Mouse (Mus musculus) forebrain, embryonic 10.5 days (tissue): ENCODE measurements around the gene Tm4sf19. TPM values are rescaled to one million over a fixed set of nuclear protein-coding genes. Genes with fewer than 3 reads are reported as not detected.

ENCODE experiments used
- DNase-seq: peaks from one replicate; pipeline ENCODE4 v3.0.0-alpha.2; 2017; ENCODE audit warnings: low spot score; ENCODE audit errors: extremely low spot score
- H3K27ac ChIP-seq: fragments of 300-500 bp; sonication (generic); 2 replicates; pipeline ENCODE4 v1.5.1; 2016; ENCODE audit warnings: mild to moderate bottlenecking
- H3K27me3 ChIP-seq: fragments of 300-500 bp; sonication (generic); 2 replicates; pipeline ENCODE4 v1.6.1; 2016; ENCODE audit warnings: mild to moderate bottlenecking; ENCODE audit not compliant: poor library complexity, severe bottlenecking
- H3K36me3 ChIP-seq: fragments of 300-500 bp; sonication (generic); replicated peaks from 2 replicates; pipeline ENCODE4 v1.6.1; 2016; ENCODE audit warnings: mild to moderate bottlenecking, moderate library complexity
- H3K4me1 ChIP-seq: fragments of 300-500 bp; sonication (generic); 2 replicates; pipeline ENCODE4 v1.6.1; 2016
- H3K4me3 ChIP-seq: fragments of 300-500 bp; sonication (generic); 2 replicates; pipeline ENCODE4 v1.5.1; 2016; ENCODE audit warnings: mild to moderate bottlenecking, moderate library complexity
- H3K9me3 ChIP-seq: fragments of 300-500 bp; sonication (generic); 2 replicates; pipeline ENCODE4 v1.6.1; 2016; ENCODE audit warnings: mild to moderate bottlenecking, moderate library complexity
- WGBS: fragments of 180-500 bp; shearing (Covaris S2); methylation state at CpG from one replicate; pipeline ENCODE4 v1.1.7; 2016; 5-methylcytosine and 5-hydroxymethylcytosine counted together
- polyA plus RNA-seq: library from polyadenylated mRNA; unstranded; fragments of >200 nt; fragmentation: Nextera tagmentation; extraction: Ambion mirVana; gene quantifications from 2 replicates; pipeline ENCODE4 v1.2.1, GENCODE M21; 2016

Gene Tm4sf19
- polyA plus RNA-seq, 1 experiment from 2014 or later = not detected

DNA sequence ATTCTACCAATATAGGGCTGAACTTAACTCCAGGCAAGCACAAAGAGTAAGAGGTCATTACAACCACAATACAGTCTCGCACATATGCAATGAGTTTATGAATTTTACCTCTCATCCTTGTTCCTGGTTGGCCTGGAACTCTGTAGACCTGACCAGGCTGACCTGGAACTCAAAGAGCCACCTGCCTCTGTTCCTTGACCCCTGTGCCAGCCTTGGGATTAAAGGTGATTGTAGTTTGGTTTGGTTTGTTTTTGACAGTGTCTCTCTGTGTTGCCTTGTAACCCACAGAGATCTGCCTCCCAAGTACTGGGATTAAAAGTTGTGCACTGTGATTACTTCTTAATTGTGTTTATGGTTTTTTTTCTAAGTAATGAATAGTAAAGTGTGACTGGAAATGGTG lies 56.5 kb downstream of the Tm4sf19 start:
- Histone ChIP-seq H3K4me1 (no peaks in the 10 kb centered on the region; the same call in 1 of the 2 replicates), H3K27me3 (no peaks in the 10 kb centered on the region), H3K4me3 (no peak overlapping the region), H3K9me3 (no peaks in the 10 kb centered on the region), H3K36me3 (peaks cover 34% of the 10 kb centered on the region), H3K27ac (no peak overlapping the region)
- 91% methylated on average over 1 of the region's 1 CpGs for WGBS
- no peak for DNase-seq

Other genes with a start within 250 kb of the Tm4sf19 start
- gene Nrros, start 234.9 kb upstream of the Tm4sf19 start, polyA plus RNA-seq = 7.3 and 9.3 TPM in 2 replicates
- gene Bex6, start 220.7 kb upstream of the Tm4sf19 start, polyA plus RNA-seq = 0.62 TPM in 1 of 2 replicates, not detected in the other
- 8.3 and 9.8 TPM in 2 replicates for gene Fbxo45, start 153.3 kb upstream of the Tm4sf19 start, polyA plus RNA-seq
- gene Wdr53, start 153.3 kb upstream of the Tm4sf19 start, polyA plus RNA-seq = 18.0 and 19.9 TPM in 2 replicates
- 0.10 TPM in 1 of 2 replicates, not detected in the other for gene Smco1, start 129.0 kb upstream of the Tm4sf19 start, polyA plus RNA-seq
- gene Rnf168, start 123.0 kb upstream of the Tm4sf19 start, polyA plus RNA-seq = 33.3 and 33.9 TPM in 2 replicates
- gene Ubxn7, start 68.2 kb upstream of the Tm4sf19 start, polyA plus RNA-seq = 25.0 and 25.3 TPM in 2 replicates
- 39.0 and 39.2 TPM in 2 replicates for gene Tctex1d2, start 19.2 kb downstream of the Tm4sf19 start, polyA plus RNA-seq
- 41.7 and 41.9 TPM in 2 replicates for gene Pcyt1a, start 30.4 kb downstream of the Tm4sf19 start, polyA plus RNA-seq
- 0.28 and 0.37 TPM in 2 replicates for gene Slc51a, start 87.4 kb downstream of the Tm4sf19 start, polyA plus RNA-seq
- gene Zdhhc19, start 95.8 kb downstream of the Tm4sf19 start, polyA plus RNA-seq = not detected in 2 replicates
- 71.3 and 72.0 TPM in 2 replicates for gene Tfrc, start 208.4 kb downstream of the Tm4sf19 start, polyA plus RNA-seq
- 10.1 and 11.0 TPM in 2 replicates for gene Tnk2, start 243.4 kb downstream of the Tm4sf19 start, polyA plus RNA-seq